Mouse (Mus musculus) stomach, postnatal 0 days (tissue): ENCODE data around the gene Tmem259.

Experiments used
- CTCF ChIP-seq: IDR thresholded peaks from 2 replicates; pipeline ENCODE4 v1.5.1; 2016; ENCODE audit warnings: antibody characterized with exemption, low read depth, mild to moderate bottlenecking, moderate library complexity
- EP300 ChIP-seq: optimal IDR thresholded peaks from 2 replicates; pipeline ENCODE3; 2016; ENCODE audit warnings: antibody characterized with exemption

DNA sequence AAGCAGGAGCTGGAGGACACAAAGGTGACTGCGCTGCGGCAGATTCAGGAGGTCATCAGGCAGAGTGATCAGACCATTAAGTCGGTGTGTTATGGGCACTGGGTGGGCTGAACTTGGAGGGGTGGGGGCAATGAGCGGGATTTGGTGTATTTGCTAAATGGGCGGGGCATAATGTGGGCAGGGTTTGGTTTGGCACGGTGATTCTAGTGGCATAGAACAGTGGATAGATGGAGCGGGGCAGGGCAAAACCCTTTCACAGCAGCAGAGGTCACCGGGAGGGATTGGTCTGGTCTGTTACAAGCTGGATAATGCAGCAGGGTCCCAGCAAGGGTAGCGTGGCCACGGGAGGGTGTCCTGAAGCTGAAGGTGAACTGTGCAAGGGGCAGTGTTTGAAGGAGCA lies 41.3 kb upstream of the Tmem259 start:
- TF ChIP-seq CTCF (no peak), EP300 (no peak)
